Mouse (Mus musculus) ES-Bruce4 (cell line): Measurements from ENCODE around the gene Nars2. TPM values are rescaled to one million over a fixed set of nuclear protein-coding genes. Genes with fewer than 3 reads are reported as not detected.

Experiments
- H3K27ac ChIP-seq: 2 replicates; pipeline ENCODE4 v1.5.1; 2012; ENCODE audit warnings: low read length, inconsistent platforms; ENCODE audit not compliant: insufficient read depth
- H3K27me3 ChIP-seq: 2 replicates; pipeline ENCODE4 v1.6.1; 2012; ENCODE audit warnings: mild to moderate bottlenecking, low read length, inconsistent platforms; ENCODE audit not compliant: control insufficient read depth, poor library complexity, insufficient read depth, severe bottlenecking
- H3K36me3 ChIP-seq: 2 replicates; pipeline ENCODE4 v1.6.1; 2012; ENCODE audit warnings: inconsistent platforms, mild to moderate bottlenecking, low read length, moderate library complexity; ENCODE audit not compliant: control insufficient read depth, poor library complexity, insufficient read depth, severe bottlenecking
- H3K4me1 ChIP-seq: one replicate; pipeline ENCODE4 v1.8.1; 2011; ENCODE audit warnings: low read length; ENCODE audit not compliant: control insufficient read depth, insufficient read depth
- H3K4me3 ChIP-seq: 2 replicates; pipeline ENCODE4 v1.5.1; 2011; ENCODE audit warnings: low read depth, mild to moderate bottlenecking, low read length
- H3K9ac ChIP-seq: 2 replicates; pipeline ENCODE4 v1.6.1; 2012; ENCODE audit warnings: low read depth, mild to moderate bottlenecking, inconsistent platforms; ENCODE audit not compliant: poor library complexity, severe bottlenecking
- H3K9me3 ChIP-seq: replicated peaks from 2 replicates; pipeline ENCODE4 v1.6.1; 2012; ENCODE audit warnings: mild to moderate bottlenecking, low read length, inconsistent platforms; ENCODE audit not compliant: control insufficient read depth, poor library complexity, insufficient read depth, severe bottlenecking
- CTCF ChIP-seq: IDR thresholded peaks from one replicate; pipeline ENCODE4 v1.8.1; 2011; ENCODE audit warnings: low read depth, low read length
- EP300 ChIP-seq: IDR thresholded peaks from 2 replicates; pipeline ENCODE4 v1.6.1; 2011; ENCODE audit warnings: low read depth, low read length; ENCODE audit not compliant: insufficient read depth
- POLR2A ChIP-seq: IDR thresholded peaks from one replicate; pipeline ENCODE4 v1.8.1; 2011; ENCODE audit warnings: low read length; ENCODE audit not compliant: insufficient read depth
- polyA plus RNA-seq: library from polyadenylated mRNA; stranded (reverse); fragments of >200 nt; gene quantifications from 2 replicates; pipeline ENCODE4 v1.2.4, GENCODE M21; 2011; ENCODE audit warnings: low read depth; ENCODE audit not compliant: missing spikeins, insufficient read depth, insufficient read length

The Nars2 gene
- polyA plus RNA-seq, 1 experiment = 22.5 TPM

DNA sequence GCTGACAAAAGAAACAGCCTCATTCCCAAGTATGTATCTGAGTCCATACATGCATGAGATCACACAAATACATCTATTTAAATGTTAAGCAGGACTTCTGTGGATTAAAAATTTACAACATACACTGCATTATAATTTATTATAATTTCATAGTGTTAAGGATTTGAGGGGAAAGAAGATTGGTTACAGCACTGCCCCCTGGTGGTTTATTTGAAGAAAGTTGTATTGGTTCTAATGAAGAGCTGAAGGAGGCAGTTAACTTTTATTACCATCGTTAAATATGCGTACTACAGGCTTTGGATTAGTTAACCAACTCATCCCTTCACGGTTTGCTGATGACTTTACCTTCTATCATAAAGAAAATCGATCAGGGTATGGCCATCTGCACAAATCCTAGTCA, 134.0 kb downstream of the Nars2 start:
- Histone ChIP-seq H3K9me3 (no peaks in the 10 kb centered on the region), H3K4me3 (no peak overlapping the region), H3K27ac (no peak overlapping the region), H3K4me1 (no peaks in the 10 kb centered on the region), H3K27me3 (peaks cover 9% of the 10 kb centered on the region), H3K36me3 (no peaks in the 10 kb centered on the region), H3K9ac (no peak overlapping the region)
- no peak for TF ChIP-seq EP300

DNA sequence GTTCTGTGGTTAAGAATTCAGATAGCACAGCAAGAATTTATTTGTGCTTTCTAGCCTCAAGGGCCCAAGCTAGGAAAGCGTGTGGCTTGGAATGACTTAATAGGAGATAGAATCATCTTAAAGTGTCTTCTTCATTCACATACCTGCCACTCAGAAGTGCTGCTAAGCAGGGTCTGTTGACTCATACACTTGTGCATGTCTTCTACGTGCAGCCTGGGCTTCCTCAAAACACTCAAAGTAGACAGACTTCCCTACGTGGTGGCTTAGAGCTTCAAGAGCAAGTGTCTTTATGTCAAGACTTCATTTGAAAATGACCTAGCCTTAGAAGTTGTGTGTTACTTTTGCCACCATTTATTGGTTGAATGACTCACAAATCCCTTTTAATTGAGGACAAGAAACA, 142.9 kb downstream of the Nars2 start:
- no peaks in the 10 kb centered on the region for H3K36me3 ChIP-seq

DNA sequence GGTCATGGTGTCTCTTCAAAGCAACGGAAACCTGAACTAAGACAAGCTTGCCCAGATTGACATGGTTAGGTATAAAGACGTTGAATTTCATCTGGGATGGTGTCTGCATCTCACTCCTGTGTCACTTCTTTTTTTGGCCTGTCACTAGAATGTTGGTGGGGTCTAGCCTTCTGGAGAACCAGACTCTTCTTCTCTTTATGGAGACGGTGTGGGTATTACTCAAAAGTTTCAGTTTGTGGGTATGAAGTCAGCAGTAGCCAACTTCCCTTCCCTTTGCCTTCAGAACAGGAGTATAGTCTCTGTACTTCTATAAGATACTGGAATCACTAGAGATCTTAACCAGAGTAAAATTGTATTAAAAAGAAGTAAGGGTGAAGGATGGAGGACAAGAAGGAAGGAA, 156.8 kb downstream of the Nars2 start:
- Histone ChIP-seq H3K36me3 (no peaks in the 10 kb centered on the region), H3K9ac (no peak overlapping the region), H3K27me3 (no peaks in the 10 kb centered on the region), H3K9me3 (no peaks in the 10 kb centered on the region), H3K27ac (no peak overlapping the region), H3K4me1 (no peaks in the 10 kb centered on the region), H3K4me3 (no peak overlapping the region)
- TF ChIP-seq POLR2A (no peak), CTCF (no peak), EP300 (no peak)

More for the DNA sequence above, 142.9 kb downstream of the Nars2 start:
- Histone ChIP-seq H3K9ac (no peak overlapping the region), H3K4me3 (no peak overlapping the region), H3K4me1 (no peaks in the 10 kb centered on the region), H3K27me3 (no peaks in the 10 kb centered on the region; the same call in 1 of the 2 replicates), H3K9me3 (no peaks in the 10 kb centered on the region), H3K27ac (no peak overlapping the region)
- TF ChIP-seq CTCF (no peak), EP300 (no peak), POLR2A (no peak)

Other genes with a start within 250 kb of the Nars2 start
- 2.6 and 3.5 TPM in 2 replicates for gene Gab2, start 130.1 kb downstream of the Nars2 start, polyA plus RNA-seq